Mouse (Mus musculus) liver, adult 2 months (tissue): ENCODE measurements at regions not wholly inside any gene's neighbourhood (a gene's known extent, or its start where the extent isn't known, plus 50 kb on each side); places are given as distances from the start of the nearest gene placed in this dataset.

Source experiments
- DNase-seq: peaks from one replicate; pipeline ENCODE4 v3.0.0-alpha.2; 2011; ENCODE audit warnings: low read depth, low spot score; ENCODE audit errors: extremely low read depth
- H3K27ac ChIP-seq: fragments of 200-500 bp; replicated peaks from 2 replicates; pipeline ENCODE4 v1.5.1; 2012; ENCODE audit warnings: low read depth, mild to moderate bottlenecking, control low read depth, inconsistent platforms, low read length; ENCODE audit not compliant: insufficient read depth
- H3K27me3 ChIP-seq: fragments of 200-500 bp; 2 replicates; pipeline ENCODE4 v1.6.1; 2012; ENCODE audit warnings: mild to moderate bottlenecking, moderate library complexity, low read length, inconsistent platforms; ENCODE audit not compliant: control insufficient read depth, insufficient read depth
- H3K36me3 ChIP-seq: fragments of 200-500 bp; 2 replicates; pipeline ENCODE4 v1.6.1; 2012; ENCODE audit warnings: low read length, inconsistent platforms; ENCODE audit not compliant: control insufficient read depth, insufficient read depth
- H3K4me1 ChIP-seq: fragments of 200-500 bp; 2 replicates; pipeline ENCODE4 v1.6.1; 2011; ENCODE audit warnings: low read length; ENCODE audit not compliant: control insufficient read depth, insufficient read depth
- H3K4me3 ChIP-seq: fragments of 200-500 bp; 2 replicates; pipeline ENCODE4 v1.5.1; 2011; ENCODE audit warnings: low read depth, mild to moderate bottlenecking, control low read depth, low read length, moderate library complexity; ENCODE audit not compliant: insufficient read depth
- H3K79me2 ChIP-seq: fragments of 200-500 bp; 2 replicates; pipeline ENCODE4 v1.6.1; 2012; ENCODE audit warnings: inconsistent platforms, mild to moderate bottlenecking, low read length, moderate library complexity; ENCODE audit not compliant: control insufficient read depth, insufficient read depth
- H3K9ac ChIP-seq: fragments of 200-500 bp; 2 replicates; pipeline ENCODE4 v1.6.1; 2012; ENCODE audit warnings: low read depth, mild to moderate bottlenecking, control low read depth, inconsistent platforms, low read length
- CTCF ChIP-seq: fragments of 200-500 bp; IDR thresholded peaks from 2 replicates; pipeline ENCODE4 v1.5.1; 2011; ENCODE audit warnings: low read depth, low read length, control low read depth
- POLR2A ChIP-seq: fragments of 200-500 bp; IDR thresholded peaks from 2 replicates; pipeline ENCODE4 v1.6.1; 2011; ENCODE audit warnings: low read length, control low read depth; ENCODE audit not compliant: insufficient read depth; ENCODE audit errors: extremely low read depth
- WGBS: fragments of 180-500 bp; shearing (Covaris S2); methylation state at CpG from one replicate; pipeline ENCODE4 v1.1.7; 2018; 5-methylcytosine and 5-hydroxymethylcytosine counted together

DNA sequence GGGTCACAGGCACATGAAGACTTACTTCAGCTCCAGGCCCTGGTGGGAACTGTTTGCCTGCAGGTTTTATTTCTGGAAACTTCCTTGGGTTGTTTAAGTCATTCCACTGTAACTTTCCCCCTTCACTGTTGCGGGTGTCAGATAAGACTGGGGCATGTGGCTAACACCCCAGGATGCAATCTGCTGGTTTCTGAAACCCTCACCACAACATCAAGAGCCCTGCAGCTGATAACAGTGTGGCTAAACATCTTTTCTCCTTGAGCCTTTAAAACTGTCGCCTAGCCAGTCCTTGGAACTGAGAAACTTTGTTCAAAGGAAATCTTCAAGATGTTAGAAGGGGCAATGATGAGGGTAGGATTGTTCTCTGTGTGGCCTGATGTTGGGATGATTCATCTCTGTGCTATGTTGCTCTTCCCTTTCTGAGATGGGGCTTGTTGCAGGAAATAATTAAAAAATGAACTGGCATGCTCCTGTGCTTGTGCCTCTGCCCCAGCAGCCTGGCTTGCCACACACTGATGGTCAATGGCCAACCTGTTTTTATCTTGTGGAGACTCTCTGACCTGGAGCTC is 272.3 kb upstream of the Eif4g2 start:
- no peak for DNase-seq

DNA sequence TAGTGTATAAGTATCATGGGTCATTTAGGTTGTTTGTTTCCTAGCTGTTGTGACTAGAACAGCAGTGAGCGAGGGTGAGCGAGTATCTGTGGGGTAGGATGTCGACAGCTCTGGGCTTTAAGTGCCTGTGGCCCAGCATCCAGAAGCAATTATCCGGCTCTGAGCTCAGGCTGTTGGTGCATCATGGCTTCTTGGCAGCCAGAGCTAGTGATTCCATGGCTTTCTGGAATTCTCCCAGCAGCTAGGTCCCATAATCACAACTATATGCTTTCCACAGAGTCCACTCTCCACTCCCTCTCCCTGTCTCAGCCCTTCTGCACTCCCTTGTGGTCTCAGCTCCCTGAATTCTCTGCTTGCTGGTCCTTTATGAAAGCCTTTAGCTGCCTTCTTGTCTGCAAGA is 271.2 kb upstream of the Eif4g2 start:
- Histone ChIP-seq H3K36me3 (no peaks in the 10 kb centered on the region), H3K4me1 (no peaks in the 10 kb centered on the region), H3K27ac (no peak overlapping the region), H3K27me3 (no peaks in the 10 kb centered on the region), H3K4me3 (no peak overlapping the region), H3K9ac (no peak overlapping the region), H3K79me2 (no peaks in the 10 kb centered on the region)
- DNase-seq: no peak
- TF ChIP-seq POLR2A (no peak), CTCF (no peak)
- WGBS: 85% methylated on average over 4 of the region's 4 CpGs

More for the DNA sequence above, 272.3 kb upstream of the Eif4g2 start:
- Histone ChIP-seq H3K4me3 (no peak overlapping the region), H3K4me1 (no peaks in the 10 kb centered on the region), H3K27ac (no peak overlapping the region), H3K9ac (no peak overlapping the region), H3K27me3 (no peaks in the 10 kb centered on the region), H3K79me2 (no peaks in the 10 kb centered on the region), H3K36me3 (no peaks in the 10 kb centered on the region)
- TF ChIP-seq POLR2A (no peak), CTCF (no peak)
- 60% methylated on average over 2 of the region's 2 CpGs for WGBS

DNA sequence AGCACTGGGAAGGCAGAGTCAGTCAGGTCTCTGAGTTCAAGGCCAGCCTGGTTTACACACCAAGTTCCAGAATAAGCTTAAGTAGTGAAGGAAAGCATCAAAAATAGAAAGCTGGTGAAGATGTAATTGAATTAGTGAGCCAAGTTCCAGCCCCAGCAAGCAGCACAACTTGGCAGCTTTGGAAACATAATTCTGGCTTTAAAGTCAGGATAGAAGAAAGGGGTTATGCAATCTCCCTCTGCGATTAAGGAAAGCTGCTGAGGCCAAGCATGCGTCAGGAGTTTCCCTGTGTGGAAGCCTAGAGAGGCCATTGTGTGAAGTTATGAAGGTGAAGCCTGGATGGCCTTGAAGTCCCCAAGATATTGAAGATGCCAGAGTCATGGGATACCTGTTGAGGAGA is 269.3 kb upstream of the Eif4g2 start:
- H3K4me1 ChIP-seq: no peaks in the 10 kb centered on the region
- H3K27ac ChIP-seq: no peak overlapping the region
- no peak for DNase-seq
- H3K4me3 ChIP-seq: no peak overlapping the region
- whole genome bisulfite sequencing: 90% methylated on average over 2 of the region's 2 CpGs
- H3K79me2 ChIP-seq: no peaks in the 10 kb centered on the region
- TF ChIP-seq POLR2A (no peak), CTCF (no peak)
- H3K27me3 ChIP-seq: no peaks in the 10 kb centered on the region
- no peaks in the 10 kb centered on the region for H3K36me3 ChIP-seq
- no peak overlapping the region for H3K9ac ChIP-seq

DNA sequence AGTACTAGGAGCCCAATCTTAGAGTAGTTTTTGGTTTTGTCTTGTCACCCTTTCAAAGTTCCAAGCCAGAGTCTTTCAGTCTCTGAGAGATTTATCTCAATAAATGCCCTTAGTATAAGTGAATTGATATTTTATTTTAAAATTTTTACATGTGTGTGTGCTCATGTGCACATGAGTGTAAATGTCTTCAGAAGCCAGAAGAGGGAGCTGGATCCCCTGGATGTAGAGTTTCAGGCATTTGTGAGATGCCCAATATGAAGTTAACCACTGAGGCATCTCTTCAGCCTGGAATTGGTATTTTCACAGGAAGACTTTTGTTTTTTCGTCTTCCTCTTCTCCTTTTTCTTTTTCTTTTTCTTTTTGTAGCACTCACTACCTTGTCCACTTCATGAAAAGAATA is 262.3 kb upstream of the Eif4g2 start:
- no peak for DNase-seq
- H3K9ac ChIP-seq: no peak overlapping the region
- H3K27ac ChIP-seq: no peak overlapping the region
- no peaks in the 10 kb centered on the region for H3K4me1 ChIP-seq
- H3K79me2 ChIP-seq: no peaks in the 10 kb centered on the region
- no peaks in the 10 kb centered on the region for H3K36me3 ChIP-seq
- no peaks in the 10 kb centered on the region for H3K27me3 ChIP-seq
- no peak overlapping the region for H3K4me3 ChIP-seq
- WGBS: 67% methylated on average over 1 of the region's 1 CpGs
- TF ChIP-seq CTCF (no peak), POLR2A (no peak)

DNA sequence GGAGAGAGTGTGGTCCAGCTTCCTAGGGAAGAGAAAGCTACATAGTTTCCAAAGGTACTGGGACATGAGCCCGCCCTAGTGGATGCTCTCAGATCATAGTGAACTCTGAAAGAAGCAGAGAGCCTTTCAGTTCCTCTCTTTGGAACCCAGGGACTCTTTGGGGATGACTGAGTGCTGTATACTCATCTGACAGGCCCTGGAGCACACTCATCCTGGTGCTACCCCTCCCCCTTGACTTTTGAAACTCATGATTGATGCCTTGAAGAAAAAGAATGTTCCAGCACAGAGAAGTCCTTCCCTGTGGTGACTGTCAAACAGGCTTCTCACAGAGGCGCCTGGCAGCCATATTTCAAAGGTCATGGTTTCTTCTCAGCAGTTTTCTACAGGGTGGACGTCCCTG is 254.2 kb upstream of the Eif4g2 start:
- H3K27me3 ChIP-seq: no peaks in the 10 kb centered on the region
- no peaks in the 10 kb centered on the region for H3K4me1 ChIP-seq
- no peaks in the 10 kb centered on the region for H3K79me2 ChIP-seq
- H3K4me3 ChIP-seq: no peak overlapping the region
- no peaks in the 10 kb centered on the region for H3K36me3 ChIP-seq
- DNase-seq: no peak
- WGBS: 59% methylated on average over 3 of the region's 3 CpGs
- H3K27ac ChIP-seq: no peak overlapping the region
- TF ChIP-seq POLR2A (no peak), CTCF (no peak)
- no peak overlapping the region for H3K9ac ChIP-seq

DNA sequence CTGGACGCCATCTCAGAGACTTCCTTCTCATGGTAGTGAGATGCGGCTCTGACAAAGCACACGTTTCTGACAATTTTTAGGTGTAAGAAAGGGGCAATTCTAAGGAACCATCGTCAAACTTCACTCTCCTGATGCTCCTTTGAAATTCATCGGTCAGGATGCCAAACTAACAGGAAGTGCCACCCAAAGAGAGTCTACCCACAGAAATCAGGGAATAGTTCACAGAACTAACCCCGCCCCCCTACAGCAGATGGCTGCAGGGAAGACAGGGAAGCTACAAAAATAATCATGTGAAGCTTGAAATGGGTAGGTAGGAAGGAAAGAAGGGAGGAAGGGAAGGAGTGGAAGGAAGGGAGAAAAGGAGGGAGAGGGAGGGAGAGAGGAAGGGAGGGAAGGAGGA is 240.1 kb upstream of the Eif4g2 start:
- Histone ChIP-seq H3K9ac (no peak overlapping the region), H3K27ac (no peak overlapping the region)
- TF ChIP-seq CTCF (no peak), POLR2A (no peak)

More for the DNA sequence above, 240.1 kb upstream of the Eif4g2 start:
- Histone ChIP-seq H3K79me2 (no peaks in the 10 kb centered on the region), H3K4me1 (no peaks in the 10 kb centered on the region), H3K27me3 (no peaks in the 10 kb centered on the region), H3K36me3 (no peaks in the 10 kb centered on the region), H3K4me3 (no peak overlapping the region)
- 76% methylated on average over 6 of the region's 6 CpGs for WGBS
- no peak for DNase-seq
